Mouse (Mus musculus): Measurements from ENCODE around the gene Ing3. TPM values are rescaled to one million over a fixed set of nuclear protein-coding genes. Genes with fewer than 3 reads are reported as not detected.
A peak's percentile ranks its signal among the peaks of the same experiment; 100 is the strongest.

The Ing3 gene
- 18.2 and 25.7 TPM in 2 replicates for total RNA-seq (2014; rRNA removed)
- 42.0 and 43.5 TPM in 2 replicates for polyA plus RNA-seq (2015; fragmentation: Nextera tagmentation; extraction: Ambion mirVana)

- H3K4me2 ChIP-seq (ENCODE audit: low read depth): peak within 1 kb of the TSS; percentile 66
- no peaks in the 10 kb centered on the region for H3K27me3 ChIP-seq (ENCODE audit: insufficient read depth, low read length)
- H3K4me3 ChIP-seq (ENCODE audit: low read depth, low read length): peak within 1 kb of the TSS; percentile 77
- DNase-seq: peak; percentile 99
- H3K4me1 ChIP-seq (ENCODE audit: insufficient read depth): peaks cover 5% of the 10 kb centered on the region
- peak; percentile 97 for ATAC-seq
- no peak for TF ChIP-seq CTCF (IDR thresholded peaks at IDR 0.05; ENCODE audit: low read depth)
- under 1% methylated on average over 35 of the region's 35 CpGs for WGBS
- H3K9ac ChIP-seq: peak within 1 kb of the TSS; percentile 79
- H3K27ac ChIP-seq (ENCODE audit: low read depth, low read length): peak within 1 kb of the TSS; percentile 100
- peaks cover 4% of the 10 kb centered on the region for H3K36me3 ChIP-seq (ENCODE audit: insufficient read depth)
- H3K9me3 ChIP-seq (ENCODE audit: low read length): no peaks in the 10 kb centered on the region
These were observed at the start of gene Ing3 for GRCm38 (mm10) chr6:21949226-21949731. TSS of gene Ing3 (plus strand) at chr6:21949571.

GRCm38 (mm10) chr6:21909720-21910119 is 39.7 kb upstream of the Ing3 start:
- no peaks in the 10 kb centered on the region for H3K27me3 ChIP-seq (ENCODE audit: insufficient read depth, low read length)
- H3K4me3 ChIP-seq (ENCODE audit: low read depth, low read length): no peak overlapping the region
- no peak overlapping the region for H3K27ac ChIP-seq (ENCODE audit: low read depth, low read length)
- H3K4me1 ChIP-seq (ENCODE audit: insufficient read depth): no peaks in the 10 kb centered on the region
- no peak for DNase-seq
- H3K4me2 ChIP-seq (ENCODE audit: low read depth): no peak overlapping the region
- no peaks in the 10 kb centered on the region for H3K9me3 ChIP-seq (ENCODE audit: low read length)
- no peak for TF ChIP-seq CTCF (IDR thresholded peaks at IDR 0.05; ENCODE audit: low read depth)
- no peak overlapping the region for H3K9ac ChIP-seq
- H3K36me3 ChIP-seq (ENCODE audit: insufficient read depth): no peaks in the 10 kb centered on the region
- no peak for ATAC-seq

GRCm38 (mm10) chr6:21910804-21911203 is 38.6 kb upstream of the Ing3 start:
- 86% methylated on average over 6 of the region's 6 CpGs for WGBS
- DNase-seq: no peak

GRCm38 (mm10) chr6:21916591-21916990 is 32.8 kb upstream of the Ing3 start:
- H3K9me3 ChIP-seq (ENCODE audit: low read length): no peaks in the 10 kb centered on the region
- no peaks in the 10 kb centered on the region for H3K4me1 ChIP-seq (ENCODE audit: insufficient read depth)
- TF ChIP-seq CTCF (IDR thresholded peaks at IDR 0.05; ENCODE audit: low read depth): no peak
- no peaks in the 10 kb centered on the region for H3K36me3 ChIP-seq (ENCODE audit: insufficient read depth)
- H3K27me3 ChIP-seq (ENCODE audit: insufficient read depth, low read length): no peaks in the 10 kb centered on the region
- DNase-seq (no peak), ATAC-seq (no peak)
- no peak overlapping the region for H3K4me3 ChIP-seq (ENCODE audit: low read depth, low read length)
- no peak overlapping the region for H3K27ac ChIP-seq (ENCODE audit: low read depth, low read length)
- no peak overlapping the region for H3K9ac ChIP-seq
- WGBS: 91% methylated on average over 2 of the region's 2 CpGs
- H3K4me2 ChIP-seq (ENCODE audit: low read depth): no peak overlapping the region

More at GRCm38 (mm10) chr6:21910804-21911203, 38.6 kb upstream of the Ing3 start:
- Histone ChIP-seq H3K27me3 (ENCODE audit: insufficient read depth, low read length) (no peaks in the 10 kb centered on the region), H3K4me1 (ENCODE audit: insufficient read depth) (no peaks in the 10 kb centered on the region), H3K9me3 (ENCODE audit: low read length) (no peaks in the 10 kb centered on the region), H3K4me3 (ENCODE audit: low read depth, low read length) (no peak overlapping the region), H3K9ac (no peak overlapping the region), H3K4me2 (ENCODE audit: low read depth) (no peak overlapping the region), H3K27ac (ENCODE audit: low read depth, low read length) (no peak overlapping the region), H3K36me3 (ENCODE audit: insufficient read depth) (no peaks in the 10 kb centered on the region)
- TF ChIP-seq CTCF (IDR thresholded peaks at IDR 0.05; ENCODE audit: low read depth): no peak
- no peak for ATAC-seq

GRCm38 (mm10) chr6:21924150-21924549 is 25.2 kb upstream of the Ing3 start:
- H3K9ac ChIP-seq: no peak overlapping the region
- no peaks in the 10 kb centered on the region for H3K27me3 ChIP-seq (ENCODE audit: insufficient read depth, low read length)
- no peaks in the 10 kb centered on the region for H3K36me3 ChIP-seq (ENCODE audit: insufficient read depth)
- H3K9me3 ChIP-seq (ENCODE audit: low read length): no peaks in the 10 kb centered on the region
- DNase-seq (no peak), ATAC-seq (no peak)
- H3K4me2 ChIP-seq (ENCODE audit: low read depth): no peak overlapping the region
- H3K27ac ChIP-seq (ENCODE audit: low read depth, low read length): no peak overlapping the region
- 39% methylated on average over 1 of the region's 1 CpGs for WGBS
- H3K4me1 ChIP-seq (ENCODE audit: insufficient read depth): no peaks in the 10 kb centered on the region
- TF ChIP-seq CTCF (IDR thresholded peaks at IDR 0.05; ENCODE audit: low read depth): no peak
- no peak overlapping the region for H3K4me3 ChIP-seq (ENCODE audit: low read depth, low read length)

GRCm38 (mm10) chr6:21937981-21938635 is 11.3 kb upstream of the Ing3 start:
- ATAC-seq (no peak), DNase-seq (no peak)
- Histone ChIP-seq H3K27me3 (ENCODE audit: insufficient read depth, low read length) (no peaks in the 10 kb centered on the region), H3K27ac (ENCODE audit: low read depth, low read length) (no peak overlapping the region), H3K36me3 (ENCODE audit: insufficient read depth) (no peaks in the 10 kb centered on the region), H3K4me2 (ENCODE audit: low read depth) (no peak overlapping the region), H3K9ac (no peak overlapping the region), H3K4me3 (ENCODE audit: low read depth, low read length) (no peak overlapping the region), H3K9me3 (ENCODE audit: low read length) (no peaks in the 10 kb centered on the region), H3K4me1 (ENCODE audit: insufficient read depth) (no peaks in the 10 kb centered on the region)
- 89% methylated on average over 4 of the region's 4 CpGs for WGBS
- no peak for TF ChIP-seq CTCF (IDR thresholded peaks at IDR 0.05; ENCODE audit: low read depth)

GRCm38 (mm10) chr6:21949771-21950448 is 539 bp downstream of the Ing3 start:
- Histone ChIP-seq H3K4me1 (ENCODE audit: insufficient read depth) (peaks cover 5% of the 10 kb centered on the region), H3K27me3 (ENCODE audit: insufficient read depth, low read length) (no peaks in the 10 kb centered on the region), H3K9me3 (ENCODE audit: low read length) (no peaks in the 10 kb centered on the region), H3K9ac (peak overlapping the region; percentile 79), H3K27ac (ENCODE audit: low read depth, low read length) (peak overlapping the region; percentile 100), H3K4me2 (ENCODE audit: low read depth) (peak overlapping the region; percentile 66), H3K36me3 (ENCODE audit: insufficient read depth) (peaks cover 4% of the 10 kb centered on the region), H3K4me3 (ENCODE audit: low read depth, low read length) (peak overlapping the region; percentile 77)
- WGBS: 2% methylated on average over 62 of the region's 68 CpGs
- peak; percentile 94 for ATAC-seq
- TF ChIP-seq CTCF (IDR thresholded peaks at IDR 0.05; ENCODE audit: low read depth): peak; percentile 44
- DNase-seq: peak; percentile 97

Measured in forebrain, postnatal 0 days (tissue).